Mouse (Mus musculus) liver, postnatal 0 days (tissue): ENCODE results near the gene Gm10974.

Experiments
- CTCF ChIP-seq: sonication (generic); IDR thresholded peaks from 2 replicates; pipeline ENCODE4 v1.5.1; 2016; ENCODE audit warnings: antibody characterized with exemption, low read depth
- EP300 ChIP-seq: IDR thresholded peaks from 2 replicates; pipeline ENCODE4 v1.6.1; 2016; ENCODE audit warnings: antibody characterized with exemption, low read depth, mild to moderate bottlenecking

GRCm38 (mm10) chr7:66330610-66331009 lies 35.1 kb upstream of the Gm10974 start:
- TF ChIP-seq CTCF (no peak), EP300 (no peak)
